Mouse (Mus musculus): ENCODE data around the gene Bptf.
"Not testable (repeated sequence)": the region's sequence is repeated elsewhere in the genome, so short reads cannot be mapped to it uniquely, and the experiment has no call there.

Gene Bptf

GRCm38 (mm10) chr11:107057391-107057790 is 74.5 kb downstream of the Bptf start:
- no peak for DNase-seq (ENCODE audit: low read depth, low spot score)

GRCm38 (mm10) chr11:107054870-107055269 is 77.1 kb downstream of the Bptf start:
- DNase-seq (ENCODE audit: low read depth, low spot score): no peak

- peak; percentile 43 for DNase-seq (ENCODE audit: low read depth, low spot score)
Measured at GRCm38 (mm10) chr11:107046766-107047620, 84.9 kb downstream of the Bptf start.

GRCm38 (mm10) chr11:107045546-107045945 is 86.4 kb downstream of the Bptf start:
- DNase-seq (ENCODE audit: low read depth, low spot score): no peak

GRCm38 (mm10) chr11:107044321-107044720 is 87.6 kb downstream of the Bptf start:
- DNase-seq (ENCODE audit: low read depth, low spot score): peak; percentile 68

- no peak for DNase-seq (ENCODE audit: low read depth, low spot score)
Measured at GRCm38 (mm10) chr11:107043361-107043760, 88.6 kb downstream of the Bptf start.

GRCm38 (mm10) chr11:107041396-107041795 is 90.5 kb downstream of the Bptf start:
- DNase-seq (ENCODE audit: low read depth, low spot score): no peak

GRCm38 (mm10) chr11:107039417-107039816 is 92.5 kb downstream of the Bptf start:
- DNase-seq (ENCODE audit: low read depth, low spot score): no peak

- DNase-seq (ENCODE audit: low read depth, low spot score): no peak
Measured at GRCm38 (mm10) chr11:107034085-107034810, 97.7 kb downstream of the Bptf start.

- no peak for DNase-seq (ENCODE audit: low read depth, low spot score)
Measured at GRCm38 (mm10) chr11:107031635-107032034, 100.3 kb downstream of the Bptf start.

- DNase-seq (ENCODE audit: low read depth, low spot score): no peak
Measured at GRCm38 (mm10) chr11:107029536-107029935, 102.4 kb downstream of the Bptf start.

- DNase-seq (ENCODE audit: low read depth, low spot score): no peak
Measured at GRCm38 (mm10) chr11:107028754-107029153, 103.2 kb downstream of the Bptf start.

GRCm38 (mm10) chr11:107028275-107028618 is 103.7 kb downstream of the Bptf start:
- DNase-seq (ENCODE audit: low read depth, low spot score): no peak

GRCm38 (mm10) chr11:107027431-107028274 is 104.3 kb downstream of the Bptf start:
- DNase-seq (ENCODE audit: low read depth, low spot score): peak; percentile 81

- DNase-seq (ENCODE audit: low read depth, low spot score): no peak
Measured at GRCm38 (mm10) chr11:107026554-107027430, 105.1 kb downstream of the Bptf start.

- DNase-seq (ENCODE audit: low read depth, low spot score): no peak
Measured at GRCm38 (mm10) chr11:107025411-107026321, 106.3 kb downstream of the Bptf start, which contains the start of gene 1810010H24Rik. TSS of gene 1810010H24Rik (plus strand) at chr11:107025681.

GRCm38 (mm10) chr11:107024406-107024805 is 107.5 kb downstream of the Bptf start:
- no peak for DNase-seq (ENCODE audit: low read depth, low spot score)

- DNase-seq (ENCODE audit: low read depth, low spot score): no peak
Measured at GRCm38 (mm10) chr11:107022050-107022683, 109.8 kb downstream of the Bptf start.

- DNase-seq (ENCODE audit: low read depth, low spot score): not testable (repeated sequence)
Measured at GRCm38 (mm10) chr11:107019722-107020121, 112.2 kb downstream of the Bptf start.
